Mouse (Mus musculus): ENCODE measurements at regions not wholly inside any gene's neighbourhood (a gene's known extent, or its start where the extent isn't known, plus 50 kb on each side); places are given as distances from the start of the nearest gene placed in this dataset.

DNA sequence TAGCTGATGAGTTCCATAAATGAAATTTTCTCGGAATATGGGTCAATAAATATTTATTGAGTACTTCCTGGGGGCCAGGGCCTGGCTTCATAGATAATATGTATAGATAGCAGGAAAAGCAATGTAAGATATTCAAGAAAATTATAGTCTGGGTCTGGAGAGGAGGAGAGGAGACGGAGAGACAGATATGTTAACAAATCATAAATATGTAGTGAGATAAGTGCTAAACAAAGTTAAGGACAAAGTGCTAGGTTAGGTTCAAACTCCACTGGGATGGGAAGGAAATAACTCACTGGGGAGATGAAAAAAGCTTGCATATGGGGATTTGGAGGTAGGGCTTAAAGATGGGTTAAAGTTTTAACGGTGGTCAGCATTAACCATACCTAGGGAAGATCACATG lies 220.2 kb upstream of the Prep start:
- Histone ChIP-seq H3K4me3 (ENCODE audit: insufficient read depth, poor library complexity, severe bottlenecking) (no peak overlapping the region), H3K79me3 (ENCODE audit: low read depth) (no peaks in the 10 kb centered on the region), H3K27me3 (ENCODE audit: control insufficient read depth, insufficient read depth, insufficient read length) (no peaks in the 10 kb centered on the region), H3K79me2 (ENCODE audit: control insufficient read depth, insufficient read depth) (no peaks in the 10 kb centered on the region), H3K36me3 (ENCODE audit: control insufficient read depth, insufficient read depth) (no peaks in the 10 kb centered on the region), H3ac (ENCODE audit: control insufficient read depth, insufficient read length, low read depth) (no peak overlapping the region)
- TF ChIP-seq MAX (IDR thresholded peaks at IDR 0.05) (no peak), FOSL1 (IDR thresholded peaks at IDR 0.05; ENCODE audit: insufficient read depth, low read length, poor library complexity, severe bottlenecking) (no peak), MYOG (IDR thresholded peaks at IDR 0.05; ENCODE audit: control insufficient read depth, extremely low read depth, insufficient read length) (no peak), CEBPB (IDR thresholded peaks at IDR 0.05; ENCODE audit: low read depth) (no peak), USF1 (IDR thresholded peaks at IDR 0.05; ENCODE audit: low read depth) (no peak), CTCF (IDR thresholded peaks at IDR 0.05; ENCODE audit: control insufficient read depth, insufficient read depth, insufficient read length) (no peak), MYOD1 (IDR thresholded peaks at IDR 0.05; ENCODE audit: control insufficient read depth, insufficient read length, low read depth) (no peak)

DNA sequence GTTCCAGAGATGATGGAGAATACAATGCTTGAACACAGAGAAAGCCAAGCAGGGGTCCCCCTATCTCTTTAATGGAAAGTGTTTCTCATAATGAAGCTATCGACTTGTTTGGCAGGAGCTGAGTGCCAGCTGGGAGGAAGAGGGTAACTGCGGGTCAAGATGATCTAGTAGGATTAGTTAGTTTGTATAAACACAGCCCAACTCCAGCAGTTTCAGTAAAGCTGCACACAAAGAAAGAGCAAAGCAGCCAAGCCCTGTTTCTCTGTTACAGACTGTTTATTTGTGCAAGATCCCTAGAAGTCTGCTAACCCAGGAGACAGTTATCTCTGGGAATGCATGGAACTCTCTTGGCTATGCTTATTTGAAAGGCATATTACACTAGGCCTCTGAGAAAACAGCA lies 220.9 kb upstream of the Prep start:
- H3K27me3 ChIP-seq (ENCODE audit: control insufficient read depth, insufficient read depth, insufficient read length): no peaks in the 10 kb centered on the region
- TF ChIP-seq MYOD1 (IDR thresholded peaks at IDR 0.05; ENCODE audit: control insufficient read depth, insufficient read length, low read depth) (no peak), FOSL1 (IDR thresholded peaks at IDR 0.05; ENCODE audit: insufficient read depth, low read length, poor library complexity, severe bottlenecking) (no peak), MAX (IDR thresholded peaks at IDR 0.05) (no peak), MYOG (IDR thresholded peaks at IDR 0.05; ENCODE audit: control insufficient read depth, extremely low read depth, insufficient read length) (no peak), CTCF (IDR thresholded peaks at IDR 0.05; ENCODE audit: control insufficient read depth, insufficient read depth, insufficient read length) (no peak), CEBPB (IDR thresholded peaks at IDR 0.05; ENCODE audit: low read depth) (no peak), USF1 (IDR thresholded peaks at IDR 0.05; ENCODE audit: low read depth) (no peak)

DNA sequence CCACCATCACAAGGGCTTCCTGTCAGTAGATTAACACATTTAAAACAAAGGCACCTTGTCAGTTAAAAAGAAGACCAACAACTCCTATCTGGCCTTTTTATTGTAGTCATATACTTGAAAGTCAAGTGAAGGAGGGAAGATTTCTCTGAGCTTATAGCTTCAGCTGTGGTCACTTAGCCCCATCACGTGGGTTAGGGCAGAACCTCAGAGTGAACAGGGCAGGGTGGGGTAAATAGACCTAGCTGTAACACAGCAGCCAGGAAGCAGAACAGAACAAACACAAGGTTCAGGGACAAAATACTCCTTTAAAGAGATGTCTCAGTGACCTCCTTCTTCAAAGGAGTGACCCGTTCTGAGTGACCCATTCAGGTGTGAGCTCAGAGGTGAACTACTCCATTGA lies 226.6 kb upstream of the Prep start:
- TF ChIP-seq MYOG (IDR thresholded peaks at IDR 0.05; ENCODE audit: control insufficient read depth, extremely low read depth, insufficient read length): no peak
- no peak for TF ChIP-seq MYOD1 (IDR thresholded peaks at IDR 0.05; ENCODE audit: control insufficient read depth, insufficient read length, low read depth)
- no peaks in the 10 kb centered on the region for H3K27me3 ChIP-seq (ENCODE audit: control insufficient read depth, insufficient read depth, insufficient read length)
- H3K36me3 ChIP-seq (ENCODE audit: control insufficient read depth, insufficient read depth): no peaks in the 10 kb centered on the region
- H3K79me2 ChIP-seq (ENCODE audit: control insufficient read depth, insufficient read depth): no peaks in the 10 kb centered on the region
- no peaks in the 10 kb centered on the region for H3K79me3 ChIP-seq (ENCODE audit: low read depth)
- no peak overlapping the region for H3K4me3 ChIP-seq (ENCODE audit: insufficient read depth, poor library complexity, severe bottlenecking)
- no peak overlapping the region for H3ac ChIP-seq (ENCODE audit: control insufficient read depth, insufficient read length, low read depth)

More for the DNA sequence above, 220.9 kb upstream of the Prep start:
- Histone ChIP-seq H3K79me2 (ENCODE audit: control insufficient read depth, insufficient read depth) (no peaks in the 10 kb centered on the region), H3K4me3 (ENCODE audit: insufficient read depth, poor library complexity, severe bottlenecking) (no peak overlapping the region), H3K79me3 (ENCODE audit: low read depth) (no peaks in the 10 kb centered on the region), H3ac (ENCODE audit: control insufficient read depth, insufficient read length, low read depth) (no peak overlapping the region), H3K36me3 (ENCODE audit: control insufficient read depth, insufficient read depth) (no peaks in the 10 kb centered on the region)

DNA sequence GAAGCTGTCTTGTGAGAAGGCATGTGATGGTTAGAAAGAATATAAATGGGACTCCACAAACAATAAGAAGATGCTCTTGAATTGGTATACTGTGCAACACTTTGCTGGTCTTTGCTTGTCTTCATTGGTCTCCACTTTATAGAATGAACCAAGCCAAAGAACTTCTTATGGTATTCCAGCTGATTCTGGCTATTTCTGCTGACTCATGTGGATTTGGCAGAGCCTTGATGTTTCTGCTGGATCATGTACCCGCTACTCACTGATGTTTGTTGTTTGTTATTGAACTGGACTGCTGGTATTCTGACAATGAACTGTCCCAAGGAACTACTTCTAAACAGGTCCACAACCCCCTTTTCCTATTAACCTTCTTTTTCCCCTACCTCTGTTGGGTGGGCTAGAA lies 234.5 kb upstream of the Prep start:
- Histone ChIP-seq H3K4me3 (ENCODE audit: insufficient read depth, poor library complexity, severe bottlenecking) (no peak overlapping the region), H3K36me3 (ENCODE audit: control insufficient read depth, insufficient read depth) (no peaks in the 10 kb centered on the region), H3K79me3 (ENCODE audit: low read depth) (no peaks in the 10 kb centered on the region), H3K79me2 (ENCODE audit: control insufficient read depth, insufficient read depth) (no peaks in the 10 kb centered on the region), H3ac (ENCODE audit: control insufficient read depth, insufficient read length, low read depth) (no peak overlapping the region), H3K27me3 (ENCODE audit: control insufficient read depth, insufficient read depth, insufficient read length) (no peaks in the 10 kb centered on the region)
- TF ChIP-seq MYOD1 (IDR thresholded peaks at IDR 0.05; ENCODE audit: control insufficient read depth, insufficient read length, low read depth) (no peak), MAX (IDR thresholded peaks at IDR 0.05) (no peak), CEBPB (IDR thresholded peaks at IDR 0.05; ENCODE audit: low read depth) (no peak), USF1 (IDR thresholded peaks at IDR 0.05; ENCODE audit: low read depth) (no peak), MYOG (IDR thresholded peaks at IDR 0.05; ENCODE audit: control insufficient read depth, extremely low read depth, insufficient read length) (no peak), FOSL1 (IDR thresholded peaks at IDR 0.05; ENCODE audit: insufficient read depth, low read length, poor library complexity, severe bottlenecking) (no peak), CTCF (IDR thresholded peaks at IDR 0.05; ENCODE audit: control insufficient read depth, insufficient read depth, insufficient read length) (no peak)

DNA sequence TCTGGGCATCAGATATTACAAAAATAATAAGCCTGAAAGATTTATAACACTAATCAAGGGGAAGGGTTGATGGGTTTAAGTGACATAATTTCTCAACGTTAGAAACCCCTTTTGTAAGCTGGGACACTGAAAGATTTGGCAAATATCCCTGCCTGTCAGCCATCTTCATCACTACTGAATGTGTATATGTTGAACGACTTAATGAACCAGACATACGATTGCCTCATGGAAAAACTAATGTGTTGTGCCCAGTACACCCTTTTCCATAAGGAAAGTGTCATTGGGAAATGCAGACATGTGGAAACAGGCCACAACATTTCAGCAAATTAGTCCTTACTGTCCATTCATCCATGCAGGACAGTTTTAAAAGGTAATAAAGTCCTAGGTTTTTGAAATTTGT lies 240.7 kb upstream of the Prep start:
- no peaks in the 10 kb centered on the region for H3K79me2 ChIP-seq (ENCODE audit: control insufficient read depth, insufficient read depth)
- TF ChIP-seq MYOD1 (IDR thresholded peaks at IDR 0.05; ENCODE audit: control insufficient read depth, insufficient read length, low read depth): no peak
- TF ChIP-seq CTCF (IDR thresholded peaks at IDR 0.05; ENCODE audit: control insufficient read depth, insufficient read depth, insufficient read length): no peak
- no peak for TF ChIP-seq MYOG (IDR thresholded peaks at IDR 0.05; ENCODE audit: control insufficient read depth, extremely low read depth, insufficient read length)
- no peak for TF ChIP-seq MAX (IDR thresholded peaks at IDR 0.05)
- no peak for TF ChIP-seq USF1 (IDR thresholded peaks at IDR 0.05; ENCODE audit: low read depth)
- no peak for TF ChIP-seq FOSL1 (IDR thresholded peaks at IDR 0.05; ENCODE audit: insufficient read depth, low read length, poor library complexity, severe bottlenecking)
- TF ChIP-seq CEBPB (IDR thresholded peaks at IDR 0.05; ENCODE audit: low read depth): no peak
- H3K36me3 ChIP-seq (ENCODE audit: control insufficient read depth, insufficient read depth): no peaks in the 10 kb centered on the region
- H3K27me3 ChIP-seq (ENCODE audit: control insufficient read depth, insufficient read depth, insufficient read length): no peaks in the 10 kb centered on the region
- no peak overlapping the region for H3K4me3 ChIP-seq (ENCODE audit: insufficient read depth, poor library complexity, severe bottlenecking)
- H3K79me3 ChIP-seq (ENCODE audit: low read depth): no peaks in the 10 kb centered on the region
- H3ac ChIP-seq (ENCODE audit: control insufficient read depth, insufficient read length, low read depth): no peak overlapping the region

DNA sequence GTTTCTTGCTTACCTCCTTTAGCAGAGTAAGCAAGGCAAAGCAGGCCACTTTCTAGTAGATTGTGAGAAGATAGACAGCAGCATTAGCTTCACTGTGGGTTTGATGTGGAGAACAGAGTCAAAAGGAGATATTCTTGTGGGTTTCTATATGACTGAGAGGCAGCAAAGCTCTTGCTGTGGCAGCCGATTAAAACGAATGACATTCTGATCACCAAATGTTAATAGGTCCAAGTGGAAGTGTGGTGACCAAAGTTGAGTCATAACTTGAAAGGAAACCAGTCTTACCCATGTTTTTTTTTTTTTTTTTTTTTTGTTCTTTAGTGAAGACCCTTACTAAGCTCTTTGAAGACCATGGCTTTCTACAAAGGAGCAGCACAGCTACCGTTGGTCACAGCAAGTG lies 245.3 kb upstream of the Prep start:
- Histone ChIP-seq H3K4me3 (ENCODE audit: insufficient read depth, poor library complexity, severe bottlenecking) (no peak overlapping the region), H3K27me3 (ENCODE audit: control insufficient read depth, insufficient read depth, insufficient read length) (no peaks in the 10 kb centered on the region), H3K79me2 (ENCODE audit: control insufficient read depth, insufficient read depth) (no peaks in the 10 kb centered on the region), H3K36me3 (ENCODE audit: control insufficient read depth, insufficient read depth) (no peaks in the 10 kb centered on the region), H3K79me3 (ENCODE audit: low read depth) (no peaks in the 10 kb centered on the region), H3ac (ENCODE audit: control insufficient read depth, insufficient read length, low read depth) (no peak overlapping the region)
- no peak for TF ChIP-seq CEBPB (IDR thresholded peaks at IDR 0.05; ENCODE audit: low read depth)
- no peak for TF ChIP-seq MAX (IDR thresholded peaks at IDR 0.05)
- TF ChIP-seq USF1 (IDR thresholded peaks at IDR 0.05; ENCODE audit: low read depth): no peak
- TF ChIP-seq MYOG (IDR thresholded peaks at IDR 0.05; ENCODE audit: control insufficient read depth, extremely low read depth, insufficient read length): no peak
- no peak for TF ChIP-seq CTCF (IDR thresholded peaks at IDR 0.05; ENCODE audit: control insufficient read depth, insufficient read depth, insufficient read length)
- no peak for TF ChIP-seq FOSL1 (IDR thresholded peaks at IDR 0.05; ENCODE audit: insufficient read depth, low read length, poor library complexity, severe bottlenecking)
- TF ChIP-seq MYOD1 (IDR thresholded peaks at IDR 0.05; ENCODE audit: control insufficient read depth, insufficient read length, low read depth): no peak
